Mouse (Mus musculus) layer of hippocampus, postnatal 25 days (tissue): ENCODE data around the gene Sh2d7. TPM values are rescaled to one million over a fixed set of nuclear protein-coding genes. Genes with fewer than 3 reads are reported as not detected.
"Not testable (repeated sequence)": the region's sequence is repeated elsewhere in the genome, so short reads cannot be mapped to it uniquely, and the experiment has no call there.

Source experiments
- DNase-seq, 2 experiments: peaks; one replicate each; pipeline ENCODE4 v3.0.0; 2022; ENCODE audit warnings: mixed read lengths in 2 of 2, low spot score in 1 of 2; ENCODE audit errors: extremely low spot score in 1 of 2
- total RNA-seq, 2 experiments: library from RNA; stranded (reverse); gene quantifications; 2 replicates each; pipeline ENCODE4 v1.2.3; 2021

Sh2d7 gene
- total RNA-seq, 2 experiments from 2014 or later, result not detected

DNA sequence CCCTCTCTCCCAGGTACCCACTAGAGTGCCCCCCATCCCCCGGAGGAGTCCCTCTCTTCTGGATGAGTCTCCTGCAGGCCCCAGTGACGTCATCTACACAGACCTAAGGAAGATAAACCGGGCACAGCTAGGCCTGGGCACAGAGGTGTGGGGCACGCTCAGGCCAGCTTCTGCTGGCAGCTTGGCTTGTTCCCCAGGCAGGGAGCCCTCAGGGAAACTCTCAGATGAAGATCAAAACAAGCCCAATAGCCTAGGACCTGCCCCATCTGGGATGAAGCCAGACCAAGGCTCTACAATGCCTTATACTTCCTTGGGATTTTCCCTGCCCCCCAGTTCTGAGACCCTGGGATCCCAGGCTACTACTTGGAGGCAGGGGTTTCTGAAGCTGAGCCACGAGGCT lies 2.0 kb downstream of the Sh2d7 start:
- no peak for DNase-seq

DNA sequence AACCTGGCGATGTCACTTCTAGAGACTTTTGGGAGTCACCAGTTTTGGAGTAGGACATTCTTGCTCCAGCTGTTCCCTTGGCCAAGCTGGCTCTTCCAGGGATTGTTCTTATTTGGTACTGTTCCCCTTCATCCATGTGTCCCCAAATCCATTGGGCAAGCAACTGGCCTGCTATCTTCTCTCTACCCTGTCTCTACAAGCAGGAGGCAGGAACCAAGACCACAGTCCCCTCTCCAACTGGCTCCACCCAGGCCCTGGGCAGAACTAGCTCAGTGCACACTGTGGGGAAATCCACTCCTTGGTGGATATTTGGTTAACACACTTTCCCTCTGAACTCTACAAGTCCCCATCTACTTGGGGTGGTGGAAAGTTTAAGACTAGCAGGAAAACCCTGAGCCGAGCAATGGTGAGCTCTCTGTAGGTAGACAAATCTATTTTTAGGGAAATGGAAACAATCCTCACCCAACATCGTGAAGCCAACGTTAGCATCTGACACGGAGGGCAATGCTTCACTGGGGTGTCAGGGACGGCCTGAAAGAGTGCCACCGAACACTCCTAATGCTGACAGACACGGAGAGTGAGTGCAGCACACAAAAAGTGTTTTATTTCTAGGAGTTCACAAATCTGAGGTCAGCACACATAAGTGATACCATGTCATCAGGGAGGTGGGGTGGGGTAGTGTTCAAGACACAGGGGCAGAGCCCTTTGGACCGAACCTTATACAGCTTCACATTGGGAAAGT lies 5.6 kb downstream of the Sh2d7 start:
- DNase-seq, result no peak

DNA sequence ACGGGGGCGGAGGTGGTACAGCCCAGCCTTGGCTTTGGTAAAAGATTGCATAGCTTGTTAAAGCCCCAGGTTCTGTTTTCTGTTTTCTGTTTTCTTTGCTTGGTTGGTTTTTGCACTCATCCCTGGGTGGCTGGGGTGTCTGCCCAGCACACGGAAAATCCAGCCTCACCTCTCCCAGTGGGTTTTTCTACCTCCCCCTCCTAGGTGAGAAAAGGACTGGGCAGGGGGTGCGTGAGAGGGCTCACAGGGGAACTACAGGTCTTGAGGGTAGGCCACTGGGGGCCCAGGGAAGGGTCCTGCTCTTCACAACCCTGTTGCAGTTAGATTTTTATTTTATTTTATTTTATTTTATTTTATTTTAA lies 6.2 kb downstream of the Sh2d7 start:
- no peak for DNase-seq

DNA sequence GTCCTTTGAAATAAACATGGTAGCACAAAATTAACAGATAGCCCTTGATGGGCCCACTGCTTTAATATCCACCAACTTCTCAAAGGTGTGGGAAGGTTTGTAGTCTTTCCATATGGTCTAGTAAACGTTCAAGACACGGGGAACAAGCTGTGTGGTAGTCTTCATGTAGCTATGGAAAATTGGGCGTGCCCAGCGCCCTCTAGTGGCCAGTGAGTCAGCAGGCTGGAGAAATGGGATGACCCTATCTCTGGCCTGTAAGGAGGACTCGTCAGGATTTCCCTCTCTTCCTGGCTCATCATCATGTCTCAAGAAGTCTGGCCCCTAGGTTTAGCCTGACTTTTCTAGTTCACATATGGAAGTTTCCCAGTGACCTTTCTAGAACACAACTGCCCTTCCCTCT lies 8.8 kb downstream of the Sh2d7 start:
- DNase-seq, result peak in 1 of 2 experiments; percentile 77

DNA sequence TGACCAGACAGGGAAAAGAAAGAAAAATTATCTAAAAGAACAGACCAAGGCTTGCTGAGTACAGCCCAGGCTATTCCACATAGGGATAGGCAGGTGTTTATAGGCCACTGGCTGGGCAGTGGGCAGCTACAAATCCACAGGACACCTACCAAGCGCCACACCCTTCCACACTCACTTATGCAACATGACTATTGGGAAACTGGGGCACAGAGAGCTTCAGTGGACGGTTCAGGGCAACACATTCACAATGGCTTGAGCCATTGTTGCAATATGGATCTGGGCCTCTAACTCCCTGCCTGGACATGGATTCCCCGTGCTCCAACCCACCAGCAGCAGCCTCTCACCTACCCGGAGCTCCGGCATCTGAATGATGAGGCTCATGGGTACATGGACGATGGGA lies 10.6 kb downstream of the Sh2d7 start:
- no peak for DNase-seq

DNA sequence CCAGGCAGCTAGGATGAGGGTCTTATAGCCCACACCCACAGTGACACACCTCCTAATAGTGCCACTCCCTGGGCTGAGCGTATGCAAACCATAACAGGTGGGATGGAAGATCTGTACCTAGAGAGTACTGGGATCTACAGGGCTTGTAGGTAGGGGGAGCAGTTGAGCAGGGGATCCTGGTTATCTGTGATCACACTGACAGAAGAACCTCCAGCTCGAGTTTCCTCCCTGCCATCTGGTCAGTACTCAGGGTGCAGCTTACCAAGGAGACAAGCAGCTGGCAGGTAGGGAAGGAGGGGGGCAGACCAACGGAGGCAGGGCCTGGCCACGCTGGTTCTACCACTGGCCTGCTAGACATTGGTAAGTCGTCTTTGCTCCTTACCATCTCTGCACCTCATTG lies 13.6 kb downstream of the Sh2d7 start:
- no peak for DNase-seq

DNA sequence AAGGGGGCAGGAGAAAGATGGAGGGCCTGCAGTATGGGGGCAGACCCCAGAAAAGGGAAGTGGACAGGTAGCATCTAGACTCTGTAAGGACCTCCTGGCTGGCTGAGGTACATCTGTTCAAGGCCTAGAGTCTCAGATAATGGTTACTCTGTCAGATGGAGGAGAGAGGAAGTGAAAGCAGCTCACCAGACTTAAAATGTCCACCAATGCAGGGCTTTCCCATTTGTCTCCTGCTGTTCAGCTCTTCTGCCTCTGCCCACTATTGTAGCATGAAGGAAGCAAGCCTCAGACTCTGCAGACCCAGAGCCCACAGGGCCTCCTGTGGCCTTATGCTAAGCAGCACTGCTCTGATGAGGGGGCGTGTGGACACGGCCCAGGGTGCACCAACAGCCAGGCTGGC lies 16.3 kb downstream of the Sh2d7 start:
- no peak for DNase-seq

DNA sequence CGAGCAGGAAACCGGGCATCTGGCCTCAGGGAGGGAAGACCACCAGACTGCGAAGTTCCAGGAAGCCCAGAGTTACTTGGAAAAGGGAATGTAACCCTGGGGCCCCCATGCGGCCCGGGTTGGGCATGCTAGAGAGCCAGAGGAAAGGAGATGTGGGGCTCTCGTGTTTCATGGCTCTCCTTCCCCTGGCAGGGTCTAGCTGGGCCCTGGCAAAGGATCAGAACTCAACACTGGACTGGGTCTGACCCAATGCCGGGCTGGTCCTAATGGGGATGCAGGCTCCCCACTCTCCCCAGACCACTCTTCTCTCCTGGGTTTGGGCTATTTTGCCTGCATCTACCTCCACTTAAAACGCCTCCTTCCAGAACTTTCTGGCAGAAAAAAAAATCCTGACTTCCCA lies 19.9 kb downstream of the Sh2d7 start:
- DNase-seq, result no peak

DNA sequence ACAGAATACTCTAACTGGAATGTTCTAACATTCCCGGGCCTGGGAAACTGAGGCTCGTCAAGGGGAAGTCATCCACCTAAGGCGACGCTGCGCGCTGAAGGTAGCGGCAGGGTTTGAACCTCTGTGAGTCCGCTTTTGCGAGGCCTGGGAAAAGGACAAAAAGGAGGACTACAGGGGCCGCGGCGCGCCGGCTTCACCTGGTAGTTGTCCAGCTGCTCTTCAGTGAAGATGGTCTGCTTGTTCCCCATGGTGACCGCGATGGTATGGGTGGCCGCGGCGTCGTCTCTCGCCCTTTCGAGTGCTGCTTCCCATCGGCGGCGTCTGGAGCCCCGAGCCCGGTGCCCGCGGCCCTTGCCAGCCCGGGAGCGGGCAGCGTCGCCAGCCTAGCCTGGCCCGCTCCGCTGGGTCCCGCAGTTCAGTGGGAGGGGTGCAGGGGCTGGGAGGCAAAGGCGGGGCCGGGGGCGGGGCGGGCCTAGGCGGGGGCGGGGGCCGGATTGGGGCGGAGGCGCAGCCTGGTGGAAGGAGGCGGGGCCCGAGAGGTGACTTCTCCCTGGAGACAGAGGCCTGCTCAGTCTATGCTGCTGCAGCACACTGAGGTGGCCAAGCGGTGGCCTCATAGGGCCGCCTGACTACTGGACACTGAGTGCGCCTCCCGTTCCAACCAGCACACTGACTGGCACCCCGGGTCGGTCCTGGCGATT lies 21.1 kb downstream of the Sh2d7 start, which contains the start of gene Cib2:
Cib2 (minus strand) TSS at position 448 of the 701 bp plus-strand sequence.
- DNase-seq, result peak; percentile 36 to 50

DNA sequence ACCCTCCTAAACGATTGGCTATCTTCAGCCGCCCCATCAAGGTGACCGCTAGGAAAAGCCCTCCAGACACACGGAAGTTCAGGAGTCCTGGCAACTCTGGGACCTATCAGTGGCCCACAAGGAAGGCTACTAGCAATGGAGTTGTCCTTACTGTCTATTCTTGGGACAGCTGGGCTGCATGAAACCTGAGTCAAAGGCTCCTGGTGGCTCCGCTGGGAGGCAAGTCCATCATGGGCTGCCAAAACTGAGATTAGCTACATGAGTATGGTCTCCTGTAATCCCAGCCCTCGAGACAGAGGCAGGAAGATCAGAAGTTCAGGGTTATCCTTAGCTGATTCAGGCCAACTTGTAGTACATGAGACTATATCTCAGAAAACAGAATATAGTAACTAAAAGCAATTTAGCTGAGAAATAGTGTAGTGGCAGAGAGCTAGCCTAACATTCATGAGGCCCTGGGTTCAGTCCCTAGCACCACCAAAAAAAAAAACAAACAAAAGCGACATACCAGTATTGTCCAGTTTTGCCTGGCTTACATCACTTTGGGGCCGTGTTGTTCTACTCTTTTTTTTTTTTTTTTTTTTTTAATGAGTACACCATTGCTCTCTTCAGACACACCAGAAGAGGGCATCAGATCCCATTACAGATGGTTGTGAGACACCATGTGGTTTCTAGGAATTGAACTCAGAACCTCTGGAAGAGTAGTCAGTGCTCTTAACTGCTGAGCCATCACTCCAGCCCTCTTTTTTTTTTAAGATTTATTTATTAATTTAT lies 22.2 kb downstream of the Sh2d7 start:
- no peak for DNase-seq

DNA sequence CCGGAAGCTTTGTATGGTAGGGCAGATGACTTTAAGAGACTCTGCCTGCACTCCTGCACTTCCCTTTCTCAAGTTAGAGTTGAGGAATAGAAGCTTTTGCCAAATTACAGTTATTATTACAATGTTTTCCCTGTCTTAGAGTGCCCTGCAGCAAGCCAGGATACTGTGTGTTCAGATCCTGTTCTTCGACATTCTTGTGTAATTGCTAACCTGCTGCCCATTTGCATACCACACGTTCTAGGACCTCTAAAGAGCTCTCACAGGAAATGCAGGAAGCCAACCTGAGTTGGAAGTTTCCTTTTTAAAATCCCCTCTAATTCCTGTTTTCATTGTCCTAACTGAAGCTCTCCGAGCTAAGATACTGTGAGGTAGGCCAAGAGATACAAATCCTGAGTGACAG lies 28.2 kb downstream of the Sh2d7 start:
- DNase-seq, result no peak

DNA sequence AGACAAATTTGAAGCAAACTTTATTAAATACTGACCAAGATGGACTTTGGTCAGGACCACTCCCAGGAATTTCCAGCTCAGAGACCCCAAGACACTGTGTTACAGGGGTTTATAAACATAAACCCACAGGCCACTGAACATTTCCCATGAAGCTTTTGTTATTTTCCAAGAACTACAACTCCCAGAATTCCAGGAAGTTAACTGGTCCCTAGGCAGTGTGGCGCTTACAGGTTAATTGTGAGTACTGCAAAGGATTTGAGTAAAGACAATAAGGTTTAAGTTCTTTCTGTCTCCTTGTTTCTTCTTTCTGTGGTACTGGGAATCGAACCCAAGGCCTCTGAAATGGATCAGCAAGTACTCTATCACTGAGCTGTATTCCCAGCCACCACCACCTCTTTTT lies 29.9 kb downstream of the Sh2d7 start:
- no peak for DNase-seq

DNA sequence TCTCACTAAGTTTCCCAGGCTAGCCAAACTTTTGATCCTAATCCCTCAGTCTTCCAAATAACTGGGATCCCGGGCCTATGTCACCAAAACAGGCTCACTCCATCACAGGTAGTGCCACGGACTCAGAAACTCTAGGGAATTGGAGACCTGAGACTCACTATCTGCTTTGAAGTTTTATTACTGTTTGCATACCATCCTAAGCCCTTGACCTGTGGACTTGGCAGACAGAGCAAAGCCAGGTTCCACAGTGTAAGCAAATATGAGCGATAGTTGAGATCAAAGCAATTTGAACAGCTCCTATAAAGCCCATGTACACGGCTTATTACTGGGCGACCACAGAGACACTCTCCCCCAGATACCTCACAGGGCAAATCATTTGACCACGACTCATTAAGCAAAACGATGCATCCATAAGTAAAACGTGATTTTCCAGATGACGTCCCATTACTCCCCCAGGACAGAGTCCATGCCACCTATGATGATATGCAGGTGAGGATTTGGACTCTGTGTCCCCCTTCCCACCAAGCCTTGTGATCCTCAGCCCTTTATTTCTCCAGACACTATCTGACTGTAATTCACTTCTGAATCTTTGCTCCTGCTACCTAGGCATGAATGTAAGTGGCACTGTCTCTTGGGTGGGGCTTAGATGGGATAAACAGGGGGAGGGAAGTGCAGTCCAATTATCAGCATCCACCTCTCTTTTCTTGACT lies 32.5 kb downstream of the Sh2d7 start:
- no peak for DNase-seq

DNA sequence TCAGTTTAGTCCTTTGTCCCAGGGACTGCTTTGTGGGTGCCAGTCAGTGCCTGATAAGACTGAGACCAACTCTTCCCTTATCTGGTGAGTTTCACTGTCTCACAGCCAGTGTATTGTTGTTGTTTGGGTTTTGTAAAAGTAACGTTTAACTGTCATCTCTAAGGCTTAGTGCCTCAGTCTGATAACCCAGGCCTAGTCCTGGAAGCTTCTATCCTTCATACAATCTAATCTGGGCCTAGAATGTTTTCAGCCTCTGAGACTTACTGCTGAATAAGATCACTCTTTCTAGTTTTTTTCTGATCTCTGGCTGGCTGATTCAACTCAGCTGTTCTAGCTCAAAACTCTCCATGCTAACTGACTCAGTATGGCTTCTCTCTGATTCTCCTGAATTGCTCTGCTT lies 44.9 kb downstream of the Sh2d7 start:
- DNase-seq, result no peak

DNA sequence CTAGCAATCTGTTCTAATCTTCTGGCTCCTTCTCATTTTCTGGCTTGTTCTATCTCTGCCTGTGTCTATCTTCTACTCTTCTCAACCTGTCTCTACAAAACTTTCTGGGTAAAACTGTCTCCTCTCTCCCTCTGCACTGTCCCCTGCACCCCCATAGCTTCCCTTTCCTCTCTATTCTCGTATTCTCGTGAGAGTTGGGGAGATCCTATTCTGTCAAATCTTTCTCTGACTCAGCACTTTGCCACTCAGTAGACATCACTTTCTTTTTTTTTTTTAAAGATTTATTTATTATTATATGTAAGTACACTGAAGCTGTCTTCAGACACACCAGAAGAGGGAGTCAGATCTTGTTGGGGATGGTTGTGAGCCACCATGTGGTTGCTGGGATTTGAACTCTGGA lies 45.3 kb downstream of the Sh2d7 start:
- not testable (repeated sequence) for DNase-seq

DNA sequence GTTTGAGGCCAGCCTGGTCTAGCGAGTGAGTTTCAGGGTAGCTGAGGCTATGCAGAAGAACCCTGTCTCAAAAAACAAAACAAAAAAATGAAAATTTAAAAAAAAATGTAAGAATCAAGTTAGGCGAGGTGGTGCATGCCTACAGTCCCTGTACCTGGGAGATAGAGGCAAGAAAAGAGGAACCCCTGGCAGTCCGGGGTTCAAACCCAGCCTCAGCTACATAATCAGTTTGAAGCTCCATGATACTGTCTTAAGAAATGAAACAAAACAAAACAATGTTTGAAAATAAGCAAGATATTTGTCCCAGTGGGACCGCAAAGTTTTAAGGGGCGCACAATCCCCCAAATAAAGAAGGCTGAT lies 47.0 kb downstream of the Sh2d7 start:
- DNase-seq, result no peak

DNA sequence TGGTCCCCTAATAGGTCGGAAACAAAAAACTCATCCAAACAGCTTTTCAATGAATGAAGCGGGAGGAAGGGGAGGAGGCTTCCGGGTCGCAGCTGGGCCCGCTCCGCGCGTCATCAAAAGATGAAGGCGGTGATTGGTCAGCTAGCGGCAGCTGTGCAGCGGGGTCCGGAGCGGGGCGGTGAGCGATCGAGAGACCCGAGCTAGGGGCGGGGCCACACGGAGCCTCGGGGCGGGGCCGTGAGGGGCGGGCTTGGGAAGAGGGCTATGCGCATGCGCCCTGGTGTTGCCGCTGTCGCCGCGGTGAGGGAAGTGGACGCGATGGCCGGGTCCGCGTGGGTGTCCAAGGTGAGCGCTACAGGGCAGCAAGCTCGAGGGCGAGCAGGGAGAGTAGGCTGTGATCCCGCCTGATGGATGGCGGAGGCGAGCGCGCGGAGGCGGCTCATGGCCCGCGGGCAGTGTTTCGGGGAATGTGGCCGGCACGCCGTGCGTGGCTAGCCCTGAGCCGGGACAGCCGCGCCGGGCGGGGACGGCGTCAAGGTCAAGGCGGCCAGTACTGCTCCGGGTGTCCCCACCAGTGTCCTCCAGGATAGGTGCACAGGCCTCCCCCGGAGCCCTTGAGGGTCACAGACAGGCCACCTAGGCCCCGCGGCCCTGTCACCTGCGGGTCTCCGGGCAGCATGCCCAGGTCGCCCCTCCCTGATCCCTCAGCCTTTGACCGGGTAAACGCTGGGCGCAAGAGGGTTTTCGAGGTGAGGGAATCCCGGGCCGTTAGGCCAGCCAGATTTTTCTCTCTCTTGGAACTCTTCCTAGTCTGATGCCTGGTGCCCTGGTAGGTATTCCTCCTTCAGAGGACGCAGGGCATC lies 47.6 kb downstream of the Sh2d7 start, which contains the start of gene Idh3a:
Idh3a (plus strand) TSS at position 136 of the 863 bp plus-strand sequence.
- peak; percentile 91 to 93 for DNase-seq

DNA sequence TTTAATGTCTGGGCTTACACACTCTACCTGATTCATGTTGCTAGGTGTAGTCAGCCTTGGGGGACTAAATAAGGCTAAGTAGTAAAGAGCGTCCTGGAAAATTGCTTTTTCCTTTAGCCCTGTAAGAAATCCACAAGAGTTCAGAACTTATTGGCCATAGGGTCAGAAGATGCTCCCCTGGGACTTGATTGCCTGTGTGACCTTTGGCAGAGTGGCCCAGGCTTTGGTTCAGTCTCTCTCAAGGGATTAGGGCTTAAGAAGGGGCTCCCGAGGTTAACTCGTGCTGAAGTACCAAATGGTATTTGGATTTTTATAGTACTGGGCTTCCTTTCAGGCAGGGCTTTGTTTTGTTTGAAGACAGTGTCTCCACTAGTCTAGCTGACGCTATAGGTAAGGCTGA lies 49.1 kb downstream of the Sh2d7 start:
- DNase-seq, result no peak

DNA sequence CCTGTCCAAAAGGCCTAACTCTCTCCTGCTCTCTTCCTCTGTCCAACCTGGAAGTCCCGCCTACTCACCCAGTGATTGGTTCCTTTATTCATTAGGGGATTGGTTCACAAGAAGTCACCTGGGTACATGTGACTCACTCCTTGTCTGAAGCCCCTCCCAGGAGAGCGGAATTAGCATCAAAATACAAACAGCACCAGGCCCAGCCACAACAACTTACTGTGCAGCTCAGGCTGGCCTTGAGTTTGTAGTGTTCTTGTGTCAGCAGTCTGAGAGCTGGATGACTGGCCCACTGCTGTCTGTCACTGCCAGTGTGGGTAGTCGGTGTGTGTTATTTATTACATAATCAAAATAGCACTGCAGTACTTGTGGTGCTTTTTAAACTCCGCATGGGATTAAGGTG lies 54.9 kb downstream of the Sh2d7 start:
- not testable (repeated sequence) for DNase-seq
